Comparison of ENCODE assay signal across 8 mouse cellular contexts in genomic region chr9:95953658-95954057, GRCm38 (mm10). TPM values are rescaled to one million over a fixed set of nuclear protein-coding genes. Genes with fewer than 3 reads are reported as not detected.
DNase-seq lines count a peak whose midpoint lies in the region; ATAC-seq lines count a peak whose summit lies in the region.

No protein-coding gene starts in this region.

- H3K27me3 ChIP-seq in heart, embryonic 11.5 days (ENCODE audit: control insufficient read depth, insufficient read depth, low read length): no peaks in the 10 kb centered on the region
- no peaks in the 10 kb centered on the region for H3K27me3 ChIP-seq in limb, embryonic 12.5 days

- peaks cover 2% of the 10 kb centered on the region for H3K36me3 ChIP-seq in heart, embryonic 11.5 days (ENCODE audit: control insufficient read depth, insufficient read depth, low read length)
- peaks cover 18% of the 10 kb centered on the region for H3K36me3 ChIP-seq in limb, embryonic 12.5 days

- no peak overlapping the region for H3K27ac ChIP-seq in heart, embryonic 11.5 days (ENCODE audit: low read depth, low read length)
- no peak overlapping the region for H3K27ac ChIP-seq in limb, embryonic 12.5 days

- no peak for DNase-seq in heart, postnatal 25 days (ENCODE audit: low spot score)
- peak; percentile 10 for DNase-seq in thymus, postnatal 14 days
- no peak for DNase-seq in thymus, postnatal 25 days
- no peak for DNase-seq in ovary, postnatal 36 days (ENCODE audit: low spot score)
- DNase-seq in T-cell, adult 2 months (ENCODE audit: low spot score): no peak
- DNase-seq in kidney, adult 9 months: no peak

- no peak overlapping the region for H3K9ac ChIP-seq in heart, embryonic 11.5 days (ENCODE audit: low read depth, low read length)
- H3K9ac ChIP-seq in limb, embryonic 12.5 days (replicated peaks): no peak overlapping the region

- H3K9me3 ChIP-seq in heart, embryonic 11.5 days (replicated peaks; ENCODE audit: control insufficient read depth, low read length): no peaks in the 10 kb centered on the region
- H3K9me3 ChIP-seq in limb, embryonic 12.5 days: no peaks in the 10 kb centered on the region

- no peaks in the 10 kb centered on the region for H3K4me1 ChIP-seq in heart, embryonic 11.5 days (ENCODE audit: control insufficient read depth, insufficient read depth, low read length)
- H3K4me1 ChIP-seq in limb, embryonic 12.5 days (replicated peaks): 0 out of 2 replicates have a peak, but pooled peaks cover 5% of the 10 kb centered on the region

- 55% methylated on average over 4 of the region's 4 CpGs for WGBS in heart, embryonic 11.5 days (ENCODE audit: insufficient replicate concordance)
- 78% methylated on average over 4 of the region's 4 CpGs for WGBS in limb, embryonic 12.5 days

- ATAC-seq in heart, embryonic 11.5 days (replicated peaks; ENCODE audit: insufficient number of reproducible peaks, low FRiP score, low TSS enrichment): no peak
- ATAC-seq in limb, embryonic 12.5 days (ENCODE audit: insufficient number of reproducible peaks, insufficient read depth, low FRiP score, low TSS enrichment, low read depth): no peak

- H3K4me3 ChIP-seq in heart, embryonic 11.5 days (ENCODE audit: low read depth, low read length): peak overlapping the region; percentile 99
- H3K4me3 ChIP-seq in limb, embryonic 12.5 days (replicated peaks): peak overlapping the region; percentile 94; the same call in 1 of the 2 replicates

- intact Hi-C loops in heart, postnatal 25 days (cut with DNase I): loop anchor here (2.0 kb wide), 1 partner anchor 97 kb away; the partner anchor contains the start of gene Atr

- peak overlapping the region; percentile 78 for H3K4me2 ChIP-seq in heart, embryonic 11.5 days
- H3K4me2 ChIP-seq in limb, embryonic 12.5 days: peak overlapping the region; percentile 71

RNA-seq across cellular contexts. Expression of gene Xrn1, which starts 0.9 kb away (rescaled TPM):
- polyA plus RNA-seq in heart, embryonic 11.5 days (2014; fragmentation: Nextera tagmentation; extraction: Ambion mirVana): 9.9 and 18.5 TPM in 2 replicates
- 10 to 100 TPM; 14.8 to 19.1 TPM for total RNA-seq in heart, postnatal 25 days (2021)
- 25.0 and 29.2 TPM in 2 replicates for polyA plus RNA-seq in limb, embryonic 12.5 days (2016; fragmentation: Nextera tagmentation; extraction: Ambion mirVana)
